Mouse (Mus musculus) midbrain, embryonic 12.5 days (tissue): ENCODE data around the gene Fndc10. TPM values are rescaled to one million over a fixed set of nuclear protein-coding genes. Genes with fewer than 3 reads are reported as not detected.
"Not testable (repeated sequence)": the region's sequence is repeated elsewhere in the genome, so short reads cannot be mapped to it uniquely, and the experiment has no call there.

Source experiments
- ATAC-seq: fragments of 200-750 bp; cut with Nextera tagmentation; 2 replicates; pipeline ENCODE4 v1.8.0; 2017; ENCODE audit warnings: low read depth, moderate TSS enrichment, moderate library complexity; ENCODE audit not compliant: low FRiP score
- H3K27ac ChIP-seq: fragments of 300-500 bp; sonication (generic); replicated peaks from 2 replicates; pipeline ENCODE4 v1.5.1; 2016; ENCODE audit warnings: mild to moderate bottlenecking
- H3K27me3 ChIP-seq: fragments of 300-500 bp; sonication (generic); 2 replicates; pipeline ENCODE4 v1.6.1; 2016; ENCODE audit warnings: mild to moderate bottlenecking
- H3K36me3 ChIP-seq: fragments of 300-500 bp; sonication (generic); 2 replicates; pipeline ENCODE4 v1.6.1; 2016
- H3K4me1 ChIP-seq: fragments of 300-500 bp; sonication (generic); 2 replicates; pipeline ENCODE4 v1.6.1; 2016
- H3K4me2 ChIP-seq: fragments of 300-500 bp; sonication (generic); replicated peaks from 2 replicates; pipeline ENCODE4 v1.6.1; 2016; ENCODE audit warnings: mild to moderate bottlenecking, moderate library complexity
- H3K4me3 ChIP-seq: fragments of 300-500 bp; sonication (generic); 2 replicates; pipeline ENCODE4 v1.5.1; 2016; ENCODE audit warnings: mild to moderate bottlenecking
- H3K9ac ChIP-seq: fragments of 300-500 bp; sonication (generic); replicated peaks from 2 replicates; pipeline ENCODE4 v1.6.1; 2016; ENCODE audit warnings: mild to moderate bottlenecking, moderate library complexity
- H3K9me3 ChIP-seq: fragments of 300-500 bp; sonication (generic); 2 replicates; pipeline ENCODE4 v1.6.1; 2016; ENCODE audit warnings: mild to moderate bottlenecking
- WGBS: fragments of 180-500 bp; shearing (Covaris S2); methylation state at CpG from one replicate; pipeline ENCODE4 v1.1.7; 2016; 5-methylcytosine and 5-hydroxymethylcytosine counted together
- polyA plus RNA-seq: library from polyadenylated mRNA; unstranded; fragments of >200 nt; fragmentation: Nextera tagmentation; extraction: Ambion mirVana; gene quantifications from 2 replicates; pipeline ENCODE4 v1.2.1, GENCODE M21; 2016

Fndc10 gene
- 5.7 and 7.0 TPM in 2 replicates for polyA plus RNA-seq

DNA sequence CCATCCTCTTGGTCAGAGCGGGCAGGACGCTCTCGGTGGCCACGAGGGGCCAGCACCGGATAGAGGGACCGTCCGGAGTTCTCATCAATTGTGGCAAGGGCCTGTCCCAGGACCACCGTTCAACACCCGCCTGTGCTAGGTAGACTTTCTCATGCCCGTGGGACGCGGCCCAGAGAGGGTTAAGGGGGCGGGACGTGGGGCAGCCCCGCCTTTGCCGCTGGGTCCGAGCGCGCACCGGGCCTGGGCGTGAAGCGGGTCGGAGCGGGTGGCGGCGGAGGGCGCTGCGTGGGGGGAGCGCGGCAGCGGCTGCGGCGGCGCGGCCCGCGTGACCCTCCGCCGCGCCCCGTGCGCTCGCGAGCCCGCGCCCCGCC is at the start of gene Fndc10:
Gene Fndc10 (plus strand): TSS at position 232 of the 371 bp plus-strand sequence.
- Histone ChIP-seq H3K4me1 (peaks cover 13% of the 10 kb centered on the region), H3K27ac (peak within 1 kb of the TSS; percentile 82), H3K9ac (peak within 1 kb of the TSS; percentile 63), H3K4me2 (peak within 1 kb of the TSS; percentile 79), H3K36me3 (no peaks in the 10 kb centered on the region), H3K9me3 (no peaks in the 10 kb centered on the region), H3K27me3 (peaks cover 39% of the 10 kb centered on the region), H3K4me3 (peak within 1 kb of the TSS; percentile 72)
- under 1% methylated on average over 41 of the region's 47 CpGs for WGBS
- peak; percentile 83 for ATAC-seq

DNA sequence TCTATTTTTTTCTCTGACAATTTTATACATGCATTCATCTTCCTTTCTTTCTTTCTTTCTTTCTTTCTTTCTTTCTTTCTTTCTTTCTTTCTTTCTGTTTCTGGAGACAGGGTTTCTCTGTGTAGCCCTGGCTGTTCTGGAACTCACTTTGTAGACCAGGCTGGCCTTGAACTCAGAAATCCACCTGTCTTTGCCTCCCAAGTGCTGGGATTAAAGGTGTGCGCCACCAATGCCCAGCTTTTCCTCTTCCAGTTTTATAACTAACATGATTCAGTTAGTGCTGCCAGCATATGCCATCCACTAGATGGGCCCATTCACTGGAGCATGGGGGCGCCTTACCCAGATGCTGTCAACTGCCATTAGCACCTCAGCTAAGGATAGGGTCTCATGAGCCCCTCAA is 48.8 kb upstream of the Fndc10 start, which contains the start of gene Gm10563:
Gene Gm10563 (minus strand): TSS at position 101 of the 400 bp plus-strand sequence.
- H3K36me3 ChIP-seq: peaks cover 86% of the 10 kb centered on the region
- H3K27me3 ChIP-seq, H3K4me1 ChIP-seq, H3K9me3 ChIP-seq, ATAC-seq, H3K27ac ChIP-seq, H3K4me2 ChIP-seq, H3K9ac ChIP-seq, H3K4me3 ChIP-seq: not testable (repeated sequence)
- 94% methylated on average over 2 of the region's 2 CpGs for WGBS

DNA sequence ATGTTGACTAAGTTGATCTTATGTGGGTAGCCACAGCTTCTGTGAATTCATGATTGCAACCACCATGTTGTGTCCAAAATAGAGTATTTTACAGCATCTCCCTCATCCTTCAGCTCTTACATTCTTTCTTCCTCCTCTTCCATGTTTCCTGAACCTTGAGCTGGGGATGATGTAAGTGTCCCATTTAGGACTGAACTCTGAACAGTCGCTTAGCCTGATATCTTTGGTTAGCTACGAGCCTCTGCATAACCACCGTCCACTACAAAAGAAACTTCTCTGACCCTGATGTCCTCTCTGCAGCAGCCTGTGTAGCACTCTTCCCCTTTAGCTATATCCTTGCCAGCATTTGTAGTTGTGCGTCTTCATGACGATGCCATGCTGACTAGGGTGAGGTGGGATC is 48.4 kb upstream of the Fndc10 start:
- Histone ChIP-seq H3K4me2 (no peak overlapping the region), H3K9me3 (no peaks in the 10 kb centered on the region), H3K4me3 (no peak overlapping the region), H3K4me1 (no peaks in the 10 kb centered on the region), H3K9ac (no peak overlapping the region), H3K36me3 (peaks cover 86% of the 10 kb centered on the region), H3K27ac (no peak overlapping the region), H3K27me3 (peaks cover 5% of the 10 kb centered on the region)
- no peak for ATAC-seq
- 94% methylated on average over 5 of the region's 5 CpGs for WGBS

DNA sequence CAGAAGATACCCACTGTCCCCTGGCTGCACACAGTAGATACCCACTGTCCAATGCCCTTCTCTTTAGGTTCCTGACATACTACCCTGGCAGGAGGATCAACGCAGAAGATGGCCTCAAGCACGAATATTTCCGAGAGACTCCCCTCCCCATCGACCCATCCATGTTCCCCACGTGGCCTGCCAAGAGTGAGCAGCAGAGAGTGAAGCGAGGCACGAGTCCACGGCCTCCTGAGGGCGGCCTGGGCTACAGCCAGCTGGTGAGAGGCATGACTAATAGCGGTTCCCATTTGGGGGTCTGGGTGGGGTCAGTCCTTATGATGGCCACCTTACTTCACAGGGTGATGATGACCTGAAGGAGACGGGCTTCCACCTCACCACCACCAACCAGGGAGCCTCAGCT is 44.8 kb upstream of the Fndc10 start:
- 93% methylated on average over 11 of the region's 11 CpGs for WGBS
- Histone ChIP-seq H3K9ac (no peak overlapping the region), H3K36me3 (peaks cover 61% of the 10 kb centered on the region), H3K27me3 (peaks cover 41% of the 10 kb centered on the region), H3K9me3 (no peaks in the 10 kb centered on the region), H3K4me1 (peaks cover 20% of the 10 kb centered on the region), H3K4me2 (no peak overlapping the region), H3K27ac (no peak overlapping the region), H3K4me3 (no peak overlapping the region)
- ATAC-seq: no peak

DNA sequence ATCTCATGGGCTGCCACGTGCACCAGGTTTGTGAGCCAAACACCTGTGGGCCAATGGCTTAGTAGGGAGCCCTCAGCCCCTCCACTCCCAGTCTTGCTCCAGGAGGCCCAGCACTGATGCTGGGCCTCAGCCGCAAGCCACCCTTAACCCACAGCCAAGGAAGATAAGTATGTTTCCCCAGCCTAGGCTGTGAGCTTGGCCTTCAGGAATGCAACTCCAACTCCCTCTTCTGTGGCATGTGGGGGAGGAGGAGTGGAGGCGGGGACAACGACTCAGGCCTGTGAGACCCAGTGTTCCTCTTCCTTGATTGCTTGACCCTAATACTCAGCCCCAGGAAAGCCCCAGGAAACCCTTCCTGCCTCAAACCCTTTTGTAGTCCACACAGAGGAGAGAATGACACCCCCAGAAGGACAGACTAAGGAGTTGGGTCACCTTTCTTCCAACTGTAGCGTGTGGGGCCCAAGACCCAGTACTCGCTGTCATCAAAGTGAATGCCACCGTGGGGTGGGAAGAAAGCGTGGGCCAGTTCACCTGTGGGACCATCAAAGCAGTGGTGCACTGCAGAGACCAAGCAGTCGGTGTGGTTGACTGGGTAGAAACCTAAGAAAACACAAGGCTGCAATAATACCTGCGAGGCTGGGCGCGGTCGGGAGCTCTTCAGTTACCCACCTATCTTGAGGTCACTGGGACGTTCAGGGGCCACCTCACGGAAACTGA is 42.4 kb upstream of the Fndc10 start:
- H3K4me2 ChIP-seq: no peak overlapping the region
- H3K9me3 ChIP-seq: no peaks in the 10 kb centered on the region
- peaks cover 65% of the 10 kb centered on the region for H3K27me3 ChIP-seq
- H3K4me1 ChIP-seq: peaks cover 32% of the 10 kb centered on the region
- peaks cover 50% of the 10 kb centered on the region for H3K36me3 ChIP-seq
- no peak overlapping the region for H3K27ac ChIP-seq
- H3K9ac ChIP-seq: no peak overlapping the region
- ATAC-seq: no peak
- H3K4me3 ChIP-seq: no peak overlapping the region
- WGBS: 63% methylated on average over 15 of the region's 15 CpGs

DNA sequence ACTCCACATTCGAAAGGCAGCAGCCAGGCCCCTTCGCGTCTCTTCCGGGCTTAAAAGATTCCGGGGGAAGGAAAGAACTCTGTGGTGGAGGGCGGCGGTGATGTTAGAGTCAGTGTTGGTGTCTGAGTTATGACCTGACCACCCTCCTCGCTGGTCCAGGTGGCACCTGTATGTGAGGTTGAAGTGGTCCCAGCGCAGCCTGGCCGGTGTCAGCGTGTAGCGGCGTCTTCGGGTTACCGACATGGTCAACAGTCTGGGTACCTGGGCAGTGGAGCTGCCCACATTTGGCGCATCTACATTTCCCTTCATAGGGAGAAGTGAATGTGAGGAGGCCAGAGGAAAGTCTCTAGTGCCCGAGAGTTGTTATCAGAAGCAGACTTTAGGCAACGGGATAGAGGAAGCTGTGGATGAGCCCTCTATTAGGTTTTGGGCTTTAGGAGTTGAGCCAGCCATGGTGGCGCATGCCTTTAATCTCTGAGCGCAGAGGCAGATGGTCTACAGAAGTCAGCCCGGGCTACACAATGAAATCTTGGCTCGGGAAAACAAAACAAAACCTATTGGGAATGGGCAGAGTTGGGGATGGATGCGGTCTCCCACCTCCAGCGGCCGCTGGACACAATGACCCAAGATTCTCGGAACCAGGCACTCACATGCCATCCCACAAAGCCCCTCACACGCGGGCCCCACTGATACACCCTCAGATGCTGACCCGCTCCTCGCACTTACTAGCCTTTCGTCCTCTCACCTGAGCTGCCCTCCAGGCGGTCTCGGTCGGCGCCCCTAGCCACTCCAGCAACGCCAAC is 41.7 kb upstream of the Fndc10 start:
- H3K36me3 ChIP-seq: peaks cover 45% of the 10 kb centered on the region
- H3K4me1 ChIP-seq: peaks cover 32% of the 10 kb centered on the region
- peak overlapping the region; percentile 59 for H3K9ac ChIP-seq
- ATAC-seq: peak; percentile 2; the same call in 1 of the 2 replicates
- H3K4me2 ChIP-seq: peak overlapping the region; percentile 60
- H3K27me3 ChIP-seq: peaks cover 69% of the 10 kb centered on the region
- 17% methylated on average over 36 of the region's 36 CpGs for WGBS
- H3K4me3 ChIP-seq: peak overlapping the region; percentile 43
- H3K27ac ChIP-seq: no peak overlapping the region
- H3K9me3 ChIP-seq: no peaks in the 10 kb centered on the region

DNA sequence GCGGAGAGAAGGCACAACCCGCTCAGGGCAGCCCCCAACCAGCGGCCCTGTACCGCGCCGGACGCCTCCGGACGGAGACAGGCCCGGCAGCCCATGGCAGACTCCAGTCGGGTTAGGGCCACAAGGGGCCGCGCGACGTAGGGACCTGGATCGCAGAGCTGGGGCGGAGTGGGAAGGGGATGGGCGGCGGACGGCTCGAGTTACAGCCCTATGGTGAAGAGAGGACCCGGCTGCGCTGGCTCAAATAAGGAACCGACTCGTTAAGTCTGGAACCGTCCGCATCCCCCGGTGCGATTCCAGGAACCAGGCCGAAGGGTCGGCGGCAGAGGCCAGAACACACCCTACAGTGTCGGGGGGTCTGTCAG is 41.1 kb upstream of the Fndc10 start, which contains the start of gene Mmp23:
Gene Mmp23 (minus strand): TSS at position 299 of the 365 bp plus-strand sequence.
- H3K36me3 ChIP-seq: peaks cover 44% of the 10 kb centered on the region
- peaks cover 32% of the 10 kb centered on the region for H3K4me1 ChIP-seq
- no peak within 1 kb of the TSS for H3K27ac ChIP-seq
- peak within 1 kb of the TSS; percentile 60 for H3K4me2 ChIP-seq
- under 1% methylated on average over 33 of the region's 33 CpGs for WGBS
- peaks cover 69% of the 10 kb centered on the region for H3K27me3 ChIP-seq
- H3K9me3 ChIP-seq: no peaks in the 10 kb centered on the region
- peak within 1 kb of the TSS; percentile 43 for H3K4me3 ChIP-seq
- peak; percentile 63 for ATAC-seq
- peak within 1 kb of the TSS; percentile 59 for H3K9ac ChIP-seq

DNA sequence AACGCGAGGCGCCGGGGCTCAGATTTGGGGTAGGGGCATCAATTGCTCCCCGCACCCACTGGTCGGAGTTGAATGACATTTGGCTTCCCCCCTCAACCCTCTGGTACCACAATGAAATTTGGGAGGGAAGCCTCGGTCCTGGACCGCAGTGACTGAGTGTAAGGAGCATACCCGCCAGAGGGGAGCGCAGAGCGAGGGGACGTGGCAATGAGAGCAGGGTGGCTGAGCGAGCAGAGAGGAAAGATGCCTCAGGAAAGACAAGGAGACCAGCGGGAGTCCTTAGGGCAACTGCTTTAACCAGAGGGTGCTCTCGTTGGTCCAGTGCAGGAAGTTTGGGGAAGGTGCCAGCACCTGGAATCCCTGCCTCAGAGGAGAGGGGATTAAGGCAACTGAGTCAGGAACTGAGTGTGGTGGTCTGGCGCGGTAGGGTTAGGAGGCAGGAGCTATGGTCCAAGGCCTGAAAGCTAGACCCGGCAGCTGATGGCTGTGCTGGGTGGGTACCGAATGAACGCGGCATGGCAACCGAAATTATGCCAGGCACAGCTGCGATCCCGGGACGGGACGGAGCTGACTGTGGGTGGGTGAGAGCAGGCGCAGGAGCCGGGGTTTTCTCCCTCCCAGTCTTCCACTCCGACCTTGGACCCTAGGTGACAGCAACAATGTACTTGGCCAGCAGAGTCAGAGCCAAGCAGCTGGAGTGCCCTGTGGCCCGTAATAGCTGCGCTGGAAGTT is 40.5 kb upstream of the Fndc10 start:
- Histone ChIP-seq H3K4me3 (peak overlapping the region; percentile 43), H3K27me3 (peaks cover 69% of the 10 kb centered on the region), H3K9ac (peak overlapping the region; percentile 59; the same call in 1 of the 2 replicates), H3K9me3 (no peaks in the 10 kb centered on the region), H3K4me1 (peaks cover 32% of the 10 kb centered on the region), H3K27ac (no peak overlapping the region), H3K4me2 (peak overlapping the region; percentile 60), H3K36me3 (peaks cover 42% of the 10 kb centered on the region)
- no peak for ATAC-seq
- 1% methylated on average over 31 of the region's 31 CpGs for WGBS

DNA sequence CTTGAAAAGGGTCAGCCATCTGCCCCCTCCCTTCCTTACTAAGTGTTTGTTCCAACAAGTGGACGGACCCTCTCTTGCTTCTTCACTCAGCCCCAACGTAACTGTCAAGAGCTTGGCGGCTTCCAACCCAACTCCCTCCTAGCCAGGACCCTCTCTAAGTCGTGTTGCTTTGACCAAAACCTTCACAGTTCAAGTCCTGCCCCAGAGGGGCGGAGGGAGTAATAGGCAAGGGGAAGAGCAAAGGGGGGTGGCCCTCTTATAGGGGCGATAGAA is 40.0 kb upstream of the Fndc10 start:
- ATAC-seq: no peak

DNA sequence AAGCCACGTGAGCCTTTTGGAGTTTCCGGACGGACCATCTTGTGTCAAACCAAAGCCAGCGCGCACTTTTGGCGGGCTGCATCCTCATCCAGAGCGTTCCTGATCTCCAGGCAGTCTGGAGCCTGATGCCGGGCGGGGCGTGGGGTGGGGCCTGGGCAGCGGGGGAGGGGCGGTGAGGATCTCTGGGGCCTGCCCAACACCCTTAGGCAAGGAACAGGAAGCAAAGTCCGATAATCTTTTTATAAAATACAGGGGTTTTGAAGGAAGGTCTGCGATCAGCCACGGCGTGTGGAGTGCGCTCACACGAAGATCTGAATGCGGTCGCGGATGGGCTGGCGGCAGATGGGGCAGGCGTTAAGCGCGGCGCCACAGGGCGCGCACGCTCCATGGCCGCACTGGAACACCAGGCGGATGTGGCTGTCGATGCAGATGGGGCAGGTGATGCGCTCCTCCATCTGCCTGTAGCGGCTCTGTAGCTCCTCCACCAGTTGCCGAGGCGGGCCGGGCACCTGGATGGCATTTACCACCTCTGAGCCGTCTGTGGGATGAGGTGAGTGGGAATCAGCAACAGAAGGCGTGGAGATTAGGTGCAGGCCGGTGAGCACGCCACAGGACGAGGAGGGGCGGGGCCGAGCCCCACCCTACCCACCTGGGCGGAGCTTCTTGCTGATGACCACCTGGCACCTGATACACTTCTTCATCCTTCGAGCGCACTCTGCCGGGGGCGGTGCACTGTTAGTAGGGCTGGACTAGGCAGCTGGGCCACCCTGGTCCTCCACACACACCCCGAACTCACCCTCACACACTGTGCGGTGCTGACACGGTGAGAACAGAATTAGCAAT is 39.5 kb upstream of the Fndc10 start:
- peak overlapping the region; percentile 60 for H3K4me2 ChIP-seq
- H3K9ac ChIP-seq: peak overlapping the region; percentile 43; the same call in 1 of the 2 replicates
- WGBS: 2% methylated on average over 52 of the region's 52 CpGs
- H3K9me3 ChIP-seq: no peaks in the 10 kb centered on the region
- peaks cover 69% of the 10 kb centered on the region for H3K27me3 ChIP-seq
- peaks cover 42% of the 10 kb centered on the region for H3K36me3 ChIP-seq
- ATAC-seq: peak; percentile 55
- H3K4me1 ChIP-seq: peaks cover 32% of the 10 kb centered on the region
- H3K4me3 ChIP-seq: peak overlapping the region; percentile 43
- no peak overlapping the region for H3K27ac ChIP-seq

More for the DNA sequence above, 40.0 kb upstream of the Fndc10 start:
- no peak overlapping the region for H3K27ac ChIP-seq
- H3K4me2 ChIP-seq: peak overlapping the region; percentile 60
- peaks cover 32% of the 10 kb centered on the region for H3K4me1 ChIP-seq
- 2% methylated on average over 6 of the region's 6 CpGs for WGBS
- H3K27me3 ChIP-seq: peaks cover 69% of the 10 kb centered on the region
- no peak overlapping the region for H3K9ac ChIP-seq
- no peaks in the 10 kb centered on the region for H3K9me3 ChIP-seq
- H3K4me3 ChIP-seq: peak overlapping the region; percentile 43
- peaks cover 42% of the 10 kb centered on the region for H3K36me3 ChIP-seq

DNA sequence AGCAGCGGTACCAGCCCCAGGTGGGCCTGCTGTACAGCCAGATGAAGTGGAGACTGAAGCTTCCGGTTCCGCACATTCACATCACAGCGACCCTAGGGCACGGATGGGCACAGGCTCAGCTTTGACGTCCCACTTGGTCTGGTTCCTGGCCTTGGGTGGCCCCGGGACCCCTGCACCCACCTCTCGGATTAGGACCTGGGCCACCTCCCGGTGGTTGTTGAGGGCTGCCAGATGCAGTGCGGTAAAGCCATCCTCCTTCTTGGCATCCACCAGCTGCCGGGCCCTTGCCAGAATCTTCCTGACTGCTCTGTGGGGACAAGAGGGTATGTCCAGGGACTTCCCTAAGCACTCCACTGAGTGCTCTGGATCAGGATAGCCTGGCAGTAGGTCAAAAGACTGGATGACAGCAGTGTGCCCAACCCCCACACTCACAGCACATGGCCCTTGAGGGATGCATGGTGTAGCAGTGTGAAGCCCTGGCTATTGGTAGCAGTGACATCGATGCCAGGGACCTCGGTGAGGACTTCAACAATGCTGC is 37.9 kb upstream of the Fndc10 start:
- H3K36me3 ChIP-seq: peaks cover 29% of the 10 kb centered on the region
- H3K4me1 ChIP-seq: peaks cover 32% of the 10 kb centered on the region
- ATAC-seq: no peak
- no peak overlapping the region for H3K4me2 ChIP-seq
- H3K9ac ChIP-seq: no peak overlapping the region
- H3K9me3 ChIP-seq: no peaks in the 10 kb centered on the region
- H3K4me3 ChIP-seq: no peak overlapping the region
- 94% methylated on average over 13 of the region's 13 CpGs for WGBS
- H3K27me3 ChIP-seq: peaks cover 58% of the 10 kb centered on the region
- H3K27ac ChIP-seq: no peak overlapping the region
